Mouse (Mus musculus) gastrocnemius, adult 18-20 months (tissue): ENCODE results near the gene Il23r. TPM values are rescaled to one million over a fixed set of nuclear protein-coding genes. Genes with fewer than 3 reads are reported as not detected.
A peak's percentile ranks its signal among the peaks of the same experiment; 100 is the strongest.
"Not testable (repeated sequence)": the region's sequence is repeated elsewhere in the genome, so short reads cannot be mapped to it uniquely, and the experiment has no call there.

ENCODE experiments used
- DNase-seq: peaks from one replicate; pipeline ENCODE4 v3.0.0; 2021; ENCODE audit warnings: low spot score
- long read RNA-seq, 2 experiments: library from polyadenylated mRNA; stranded (forward); transcript quantifications; one replicate each; pipeline ENCODE4 v2.0.0; 2021
- total RNA-seq, 2 experiments: library from RNA; stranded (reverse); gene quantifications; 2 replicates each; pipeline ENCODE4 v1.2.3; 2021

The Il23r gene
- not detected for total RNA-seq
- long read RNA-seq, experiment 1, result 0 reads
- long read RNA-seq, experiment 2, result 0 reads

DNA sequence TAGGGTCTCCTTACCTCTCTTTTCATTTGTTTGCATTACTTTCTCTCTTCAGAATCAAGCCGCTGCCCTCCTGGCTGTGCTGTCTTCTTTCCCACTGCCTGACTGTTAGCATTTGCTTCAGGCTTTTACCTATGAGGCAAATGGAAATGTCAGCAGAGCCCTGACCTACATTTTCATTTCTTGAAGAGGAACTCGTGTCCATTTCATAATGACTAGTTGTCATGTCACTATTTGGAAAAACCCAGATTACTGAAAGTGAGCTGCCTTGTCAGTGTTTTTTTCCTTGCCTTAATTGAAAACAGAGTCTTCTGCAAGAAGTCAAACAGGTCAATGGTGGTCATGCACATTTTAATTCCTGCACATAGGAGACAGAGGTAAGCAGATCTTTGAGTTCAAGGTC is at the start of gene Il23r:
Gene Il23r, minus strand, starts transcription at position 101 of the 400 bp plus-strand sequence.
- DNase-seq, result no peak

DNA sequence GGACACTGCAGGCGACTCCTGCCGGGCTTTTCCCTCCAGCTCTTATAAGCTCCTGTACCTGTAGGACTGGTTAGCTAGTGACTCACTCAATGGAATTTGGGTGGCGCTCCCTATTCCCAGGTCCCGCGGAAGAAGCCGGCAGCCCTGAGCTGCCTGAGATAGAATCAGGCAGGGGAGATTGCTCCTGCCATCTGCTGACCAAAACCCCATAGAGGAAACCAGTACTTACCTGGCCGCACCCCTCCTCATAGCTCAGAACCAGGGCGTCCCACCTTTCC is 44.1 kb upstream of the Il23r start, which contains the start of gene Tacstd2:
Gene Tacstd2, minus strand, starts transcription at position 20 of the 278 bp plus-strand sequence.
- DNase-seq, result no peak

DNA sequence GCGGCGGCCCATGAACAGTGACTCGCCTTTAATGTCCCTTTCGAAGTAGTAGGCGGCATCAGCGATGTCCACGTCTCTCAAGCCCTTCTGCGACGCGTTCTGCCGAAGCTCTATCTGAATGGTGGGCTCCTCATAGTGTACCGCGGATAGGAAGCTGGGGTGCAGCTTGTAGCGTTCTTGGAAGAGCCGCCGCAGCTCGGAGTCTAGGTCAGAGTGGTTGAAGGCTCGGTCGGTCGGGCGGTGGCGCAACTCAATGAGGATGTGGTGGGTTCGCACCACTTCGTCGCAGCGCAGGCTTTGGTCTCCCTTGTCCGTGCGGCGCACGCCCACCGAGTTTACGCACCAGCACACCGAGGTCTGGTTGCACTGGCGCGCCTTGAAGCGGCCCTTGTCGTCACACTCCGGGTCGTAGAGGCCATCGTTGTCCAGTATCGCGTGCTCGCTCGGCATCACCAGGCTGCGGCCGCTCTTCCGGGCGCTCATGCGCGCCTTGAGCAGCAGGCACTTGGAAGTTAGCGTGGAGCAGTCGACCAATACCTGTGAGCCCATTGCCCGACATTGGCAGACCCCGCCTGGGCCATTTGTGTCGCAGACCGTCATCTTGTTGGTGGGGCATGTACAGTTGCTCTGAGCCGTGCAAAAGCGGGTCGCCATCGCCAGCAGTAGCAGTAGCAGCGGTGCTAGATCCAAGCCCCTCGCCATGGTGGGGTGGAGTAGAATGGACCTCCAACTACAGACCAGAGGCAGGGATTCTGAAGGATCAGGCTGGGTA is 43.5 kb upstream of the Il23r start:
- DNase-seq, result no peak

DNA sequence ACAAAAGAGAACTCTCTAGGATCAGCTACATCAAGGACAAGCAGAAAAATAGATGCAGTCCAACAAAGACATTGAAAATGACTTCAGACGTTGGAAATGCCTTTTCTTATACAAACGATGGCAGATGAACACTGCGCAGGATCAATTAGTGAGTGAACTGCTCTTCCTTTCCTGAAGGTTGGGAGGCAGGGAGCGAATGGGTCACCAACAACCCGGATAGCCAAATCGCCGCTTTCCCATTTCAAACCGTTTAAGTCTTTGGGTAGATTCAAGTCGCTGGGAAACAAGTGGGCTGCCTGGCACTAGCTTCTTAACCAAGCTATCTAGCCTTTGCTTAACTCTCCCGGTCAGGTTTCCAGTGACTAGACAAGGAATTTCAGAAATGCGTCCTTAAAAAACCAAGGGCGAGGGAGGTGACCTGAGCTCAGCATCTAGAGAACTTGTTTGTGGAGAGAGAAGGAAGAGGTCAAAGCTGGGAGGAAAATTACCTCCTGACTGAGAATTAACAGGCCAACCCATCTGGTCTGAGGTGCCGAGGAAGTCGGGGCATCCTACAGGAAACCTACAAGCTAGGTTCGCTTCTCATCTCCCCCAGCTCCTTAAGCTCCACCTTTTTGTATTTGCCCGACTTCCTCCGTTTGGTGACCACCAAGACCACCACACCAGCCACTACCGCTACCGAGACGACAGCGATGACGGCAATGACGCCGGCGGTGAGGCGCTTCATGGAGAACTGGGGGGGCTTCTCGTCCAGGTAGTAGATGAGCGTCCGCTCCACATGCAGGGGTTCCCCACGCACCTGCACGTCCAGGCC is 42.7 kb upstream of the Il23r start:
- DNase-seq, result no peak

DNA sequence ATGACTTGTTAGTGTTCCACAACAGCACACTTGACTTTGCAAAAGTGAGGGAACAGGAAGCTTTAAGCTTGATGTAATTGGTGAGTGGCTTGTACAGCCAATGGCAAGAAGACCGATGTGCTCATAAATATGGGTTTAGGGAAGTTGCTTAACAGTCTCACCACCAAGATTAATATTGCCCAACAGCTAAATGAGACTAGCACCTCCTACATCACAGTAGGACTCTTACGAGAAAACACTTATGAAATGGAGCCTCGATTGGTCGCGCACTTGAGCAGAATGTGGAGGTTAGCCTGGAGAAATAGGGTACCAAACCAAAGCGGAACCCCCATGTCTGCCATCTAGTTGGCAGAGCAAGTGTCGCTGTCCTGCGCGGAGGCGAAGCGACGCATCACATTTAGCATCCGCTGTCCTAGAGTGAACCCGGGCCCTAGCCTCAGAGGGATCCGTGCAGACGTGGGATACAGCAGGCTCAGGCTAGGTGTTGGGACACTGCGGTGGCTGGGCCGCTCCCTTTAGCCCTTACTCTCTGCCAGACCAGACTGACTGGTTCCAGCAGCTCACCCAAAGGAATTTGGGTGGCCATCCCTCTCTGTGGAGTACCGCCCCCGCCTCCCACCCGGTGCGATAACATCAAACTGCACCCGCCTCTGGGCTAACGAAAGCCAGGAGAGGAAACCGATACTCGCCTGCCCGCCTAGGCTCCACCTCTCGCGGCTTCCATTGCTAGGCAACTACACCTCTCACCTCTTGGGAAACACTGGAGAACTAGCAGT is 41.2 kb upstream of the Il23r start:
- no peak for DNase-seq

- DNase-seq, result no peak
Measured at GRCm38 (mm10) chr6:67531822-67532162, 40.1 kb upstream of the Il23r start.

DNA sequence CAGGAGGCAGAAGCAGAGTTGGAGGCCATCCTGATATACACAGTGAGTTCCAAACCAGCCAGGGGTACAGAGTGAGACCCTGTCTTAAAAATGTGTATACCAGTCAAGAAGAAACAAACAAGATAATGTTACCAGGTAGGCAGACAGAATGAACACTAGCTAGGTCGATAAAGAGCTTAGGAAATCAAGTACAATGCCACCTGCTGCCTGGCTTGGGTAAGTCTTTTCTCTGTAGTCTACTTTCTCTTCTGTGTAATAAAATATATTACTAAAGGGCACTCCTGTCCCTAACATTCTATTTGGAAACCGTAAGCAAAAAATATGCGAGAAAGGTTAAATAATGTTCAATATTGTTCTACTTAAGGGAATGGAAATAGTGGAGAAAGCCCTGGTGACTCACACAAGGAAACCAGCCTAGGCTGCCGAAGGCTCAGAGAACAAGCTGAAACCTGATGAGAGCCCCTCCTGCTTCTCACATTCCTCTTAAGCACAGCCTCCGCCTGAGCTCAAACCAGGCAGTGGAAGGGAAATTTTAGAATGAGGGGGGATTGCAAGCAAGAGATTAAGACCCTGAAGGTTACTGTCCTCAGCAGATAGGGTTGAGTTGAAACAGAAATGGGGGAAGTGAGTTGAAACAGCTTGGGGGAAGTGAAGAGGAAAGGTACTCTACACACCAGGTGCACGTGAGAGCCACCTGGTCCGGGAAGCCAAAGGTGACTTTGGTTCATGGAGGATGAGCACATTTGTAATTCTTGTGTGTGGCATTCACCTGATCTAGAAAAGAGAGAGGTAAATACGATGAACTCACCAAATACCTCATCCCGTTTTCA is 39.6 kb upstream of the Il23r start:
- no peak for DNase-seq

DNA sequence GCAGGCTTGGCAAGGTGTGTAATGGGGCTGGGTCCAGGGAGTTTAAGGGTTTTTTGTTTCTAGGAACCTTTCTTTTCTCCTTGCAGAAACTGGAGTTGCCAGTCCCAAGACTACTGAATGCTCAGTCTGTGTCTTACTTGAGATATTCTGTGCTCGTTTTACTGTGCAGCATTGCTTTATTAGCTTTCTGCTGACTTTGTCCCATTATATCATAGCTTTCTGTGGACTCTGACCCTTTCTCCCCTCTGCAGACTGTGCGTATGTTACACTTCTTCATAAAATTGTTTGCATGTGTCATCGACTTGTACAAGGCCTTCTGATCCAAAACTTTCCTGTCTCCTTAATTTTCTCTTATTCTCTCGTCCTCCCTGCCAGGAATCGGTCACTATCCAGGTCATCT is 34.7 kb upstream of the Il23r start:
- DNase-seq, result no peak

GRCm38 (mm10) chr6:67510752-67511151 is 19.1 kb upstream of the Il23r start:
- peak; percentile 13 for DNase-seq

DNA sequence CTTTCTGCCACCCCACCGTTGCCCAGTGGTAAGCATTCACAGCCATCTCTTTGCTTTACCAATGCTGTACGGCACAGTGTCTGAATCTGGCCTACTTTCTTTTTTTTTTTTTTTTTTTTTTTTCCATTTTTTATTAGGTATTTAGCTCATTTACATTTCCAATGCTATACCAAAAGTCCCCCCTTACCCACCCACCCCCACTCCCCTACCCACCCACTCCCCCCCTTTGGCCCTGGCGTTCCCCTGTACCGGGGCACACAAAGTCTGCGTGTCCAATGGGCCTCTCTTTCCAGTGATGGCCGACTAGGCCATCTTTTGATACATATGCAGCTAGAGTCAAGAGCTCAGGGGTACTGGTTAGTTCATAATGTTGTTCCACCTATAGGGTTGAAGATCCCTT is 10.3 kb upstream of the Il23r start:
- DNase-seq, result not testable (repeated sequence)

DNA sequence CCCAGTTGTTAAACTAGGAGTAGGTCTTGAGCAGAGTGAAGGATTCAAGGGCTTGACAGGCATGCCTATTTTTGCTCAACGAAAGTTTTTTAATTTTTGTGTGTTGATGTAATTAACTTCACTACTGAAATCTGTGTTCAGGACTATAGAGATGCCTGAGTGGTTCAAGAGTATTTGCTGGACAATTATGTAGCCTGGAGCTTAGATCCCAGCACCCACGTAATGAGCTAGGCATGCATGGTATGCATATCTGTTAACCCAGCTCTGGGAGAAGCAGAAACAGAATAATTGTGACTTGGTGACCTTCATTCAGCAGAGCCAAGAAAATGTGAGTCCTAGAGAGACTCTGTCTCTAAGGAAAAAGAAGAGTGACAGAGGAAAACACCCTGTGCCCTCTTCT is 10.6 kb downstream of the Il23r start:
- no peak for DNase-seq

GRCm38 (mm10) chr6:67471242-67471641 is 20.4 kb downstream of the Il23r start:
- no peak for DNase-seq

DNA sequence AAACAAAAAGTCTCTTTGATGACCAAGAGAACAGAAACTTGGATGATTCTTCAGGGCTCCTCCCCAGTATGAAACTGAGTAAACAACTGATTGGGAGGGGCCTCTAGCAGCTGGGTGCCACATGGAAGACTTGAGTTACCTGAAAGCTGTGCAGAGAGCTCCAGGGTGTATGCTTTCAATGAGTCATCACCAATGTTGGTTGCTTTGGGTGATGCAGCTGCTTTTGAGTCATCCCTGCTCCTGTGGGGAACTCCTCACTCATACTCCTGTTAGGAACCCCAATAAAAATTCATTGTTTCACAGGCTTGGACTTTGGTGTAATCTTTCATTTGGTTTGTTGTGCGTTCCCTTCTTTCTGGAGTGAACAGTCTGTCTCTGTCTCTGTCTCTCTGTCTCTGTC is 32.2 kb downstream of the Il23r start:
- no peak for DNase-seq

GRCm38 (mm10) chr6:67451330-67451729 is 40.3 kb downstream of the Il23r start:
- no peak for DNase-seq

GRCm38 (mm10) chr6:67445866-67446265 is 45.8 kb downstream of the Il23r start:
- DNase-seq, result no peak

GRCm38 (mm10) chr6:67443124-67443523 is 48.5 kb downstream of the Il23r start:
- no peak for DNase-seq

GRCm38 (mm10) chr6:67437814-67438385 is 53.8 kb downstream of the Il23r start:
- no peak for DNase-seq

DNA sequence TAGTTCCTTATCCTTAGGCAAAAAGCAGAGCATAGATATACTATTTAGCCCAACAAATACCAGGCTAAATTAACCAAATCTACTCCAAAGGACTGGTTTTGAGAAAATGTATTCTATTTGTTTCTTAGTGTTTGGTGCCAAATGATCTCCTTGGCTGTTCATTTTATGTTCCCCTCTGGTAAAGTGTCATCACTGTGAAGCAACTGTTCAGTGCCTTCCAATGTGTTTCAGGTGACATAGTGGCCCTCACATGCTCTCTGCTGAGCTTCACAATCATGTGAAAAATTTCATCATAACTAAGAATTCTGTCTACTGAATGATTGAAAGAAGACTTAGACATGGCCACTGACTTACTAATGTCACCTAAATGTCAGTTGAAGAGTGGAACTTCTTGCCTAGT is 54.6 kb downstream of the Il23r start:
- no peak for DNase-seq

DNA sequence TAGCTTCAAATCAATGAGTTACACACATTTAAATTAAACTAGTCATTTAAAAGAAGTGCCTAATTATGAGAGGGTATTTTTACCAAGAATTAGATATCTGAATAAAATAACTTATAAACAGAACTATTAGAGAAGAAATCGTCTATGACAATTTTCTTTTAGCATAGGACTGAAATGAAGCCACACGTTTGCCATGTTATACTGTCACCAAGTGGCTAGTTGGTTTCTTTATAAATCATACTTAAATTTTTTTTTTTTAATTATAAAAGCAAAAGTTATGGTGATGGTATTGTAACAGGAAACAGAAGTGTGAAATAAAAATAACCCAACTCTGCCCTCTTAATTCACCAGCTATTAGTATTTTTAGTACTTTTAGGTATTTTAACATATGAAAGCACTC is 55.4 kb downstream of the Il23r start:
- DNase-seq, result no peak

DNA sequence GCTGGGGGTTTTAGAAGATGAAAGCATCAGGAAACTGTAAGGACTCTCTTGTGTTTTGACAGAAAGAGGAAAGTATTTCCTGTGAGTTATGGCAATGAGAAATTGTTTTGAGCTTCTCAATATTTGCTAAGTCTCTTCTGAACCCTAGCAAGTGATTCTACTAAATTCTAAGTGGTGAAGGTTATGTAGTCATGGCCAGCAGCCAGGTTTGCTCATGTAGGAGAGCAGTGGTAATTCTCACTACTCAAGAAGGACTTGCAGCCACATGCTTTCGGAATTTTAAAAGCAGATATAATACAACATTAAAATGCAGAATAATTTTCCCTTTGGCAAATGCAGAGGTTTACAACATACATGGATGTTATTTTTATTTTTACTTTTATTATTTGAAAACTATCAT is 55.9 kb downstream of the Il23r start:
- DNase-seq, result no peak
